Comparison of ENCODE assay signal across 16 mouse cellular contexts in the genomic region with DNA sequence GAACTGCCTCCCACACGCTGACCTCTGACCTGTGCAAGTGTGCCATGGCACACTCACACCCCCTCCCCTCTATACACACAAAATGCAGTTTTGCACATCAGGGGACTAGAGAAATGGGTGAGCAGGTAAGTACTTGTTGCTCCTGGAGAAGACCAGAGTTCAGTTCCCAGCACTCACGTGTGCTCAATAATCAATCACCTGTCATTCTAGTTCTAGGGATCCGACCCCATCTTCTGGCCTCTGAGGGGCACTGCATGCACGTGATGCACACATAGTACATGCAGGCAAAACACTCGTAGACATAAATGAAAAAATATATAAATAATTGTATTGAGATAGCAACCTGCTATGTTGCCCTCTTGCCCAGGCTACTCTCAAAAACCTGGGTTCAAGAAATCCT.
"Had no signal": no experiment of that assay in that cellular context is flagged by ENCODE, and none has a peak within 500 bp of the region (broad histone marks: within the 10 kb centered on the region; RNA-seq: fewer than 3 reads in every experiment).

No protein-coding gene starts in this region.

- H3K27me3 ChIP-seq: midbrain, embryonic 15.5 days; neural tube, embryonic 12.5 days; neural tube, embryonic 15.5 days; stomach, embryonic 15.5 days had no signal

- H3K4me2 ChIP-seq: liver, embryonic 13.5 days; midbrain, embryonic 12.5 days; midbrain, embryonic 15.5 days; neural tube, embryonic 12.5 days; neural tube, embryonic 15.5 days; stomach, embryonic 15.5 days had no signal

- H3K27ac ChIP-seq: left cerebral cortex, adult 2 months; liver, embryonic 13.5 days; macrophage; midbrain, embryonic 12.5 days; midbrain, embryonic 15.5 days; neural tube, embryonic 12.5 days; neural tube, embryonic 15.5 days; stomach, embryonic 15.5 days had no signal

- ATAC-seq: midbrain, embryonic 15.5 days had no signal

- DNase-seq: kidney, adult 9 months; kidney, postnatal 14 days; kidney, postnatal 4 days; layer of hippocampus, postnatal 36 days; liver, embryonic 13.5 days; lung, adult 18-20 months; right cerebral cortex, postnatal 25 days; spleen, adult 18-20 months; thymus, postnatal 25 days had no signal

- H3K36me3 ChIP-seq: liver, embryonic 13.5 days; midbrain, embryonic 12.5 days; midbrain, embryonic 15.5 days; neural tube, embryonic 12.5 days; neural tube, embryonic 15.5 days; stomach, embryonic 15.5 days had no signal

- H3K9ac ChIP-seq: liver, embryonic 13.5 days; midbrain, embryonic 12.5 days; midbrain, embryonic 15.5 days; neural tube, embryonic 12.5 days; neural tube, embryonic 15.5 days; stomach, embryonic 15.5 days had no signal

- H3K4me3 ChIP-seq: left cerebral cortex, adult 2 months; liver, embryonic 13.5 days; midbrain, embryonic 12.5 days; midbrain, embryonic 15.5 days; neural tube, embryonic 12.5 days; neural tube, embryonic 15.5 days; stomach, embryonic 15.5 days had no signal

- H3K9me3 ChIP-seq: liver, embryonic 13.5 days; midbrain, embryonic 12.5 days; midbrain, embryonic 15.5 days; neural tube, embryonic 12.5 days; neural tube, embryonic 15.5 days; stomach, embryonic 15.5 days had no signal
